Mouse (Mus musculus) B cell, adult 67 days (primary cell): Measurements from ENCODE around the gene Trnp1. TPM values are rescaled to one million over a fixed set of nuclear protein-coding genes. Genes with fewer than 3 reads are reported as not detected.

ENCODE experiments used
- total RNA-seq, 2 experiments: library from RNA; stranded (reverse); gene quantifications; 4 replicates each; pipeline ENCODE4 v1.2.4; 2023

The Trnp1 gene
- not detected for total RNA-seq

GRCm38 (mm10) chr4:133498160-133498724 is at the start of gene Trnp1:
Trnp1 (minus strand) TSS chr4:133498550.

DNA sequence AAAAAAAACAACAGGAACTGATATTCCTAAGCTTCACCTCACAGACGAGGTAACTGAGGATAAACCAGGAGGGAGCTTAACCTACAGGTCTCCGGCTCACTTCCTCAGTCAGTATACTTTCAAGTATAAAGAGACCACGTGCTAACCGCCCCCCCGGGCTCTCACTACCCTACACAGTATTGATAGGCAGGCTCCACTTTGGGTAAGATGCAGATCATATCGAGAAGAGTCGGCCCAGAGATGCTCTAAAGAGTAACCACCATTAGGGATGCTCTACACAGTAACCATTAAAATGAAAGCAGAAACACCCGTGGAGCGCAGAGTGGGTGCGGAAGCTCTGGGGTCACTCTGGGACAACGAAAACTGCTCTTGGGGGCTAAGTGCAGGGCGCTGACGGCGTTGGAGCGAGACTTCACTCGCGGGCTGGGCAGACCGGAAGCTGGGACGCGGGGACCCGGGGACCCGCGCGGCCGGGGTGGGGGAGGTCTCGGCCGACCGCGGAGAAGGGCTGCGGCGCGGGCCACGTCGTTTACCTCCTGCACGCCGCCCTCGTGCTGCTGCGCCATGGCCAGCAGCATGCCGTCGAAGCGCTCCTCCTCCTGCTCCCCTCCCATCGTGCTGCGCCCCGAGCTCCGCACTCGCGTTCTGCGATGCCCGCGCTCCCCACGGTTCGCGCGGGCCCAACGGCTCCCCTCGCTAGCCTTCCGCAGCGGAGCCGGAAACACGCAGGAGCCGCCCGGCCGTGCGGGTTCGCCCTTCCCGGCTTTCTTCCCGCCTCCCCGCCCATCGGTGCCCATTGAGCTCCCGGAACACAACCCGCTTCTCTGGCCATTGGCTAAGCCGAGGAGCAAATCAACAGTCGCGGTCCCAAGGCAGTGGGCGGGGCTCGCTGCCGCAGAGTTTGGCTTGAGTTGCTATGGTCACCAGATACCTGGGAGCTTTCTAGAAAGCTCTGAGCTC is 47.2 kb upstream of the Trnp1 start, which contains the start of gene Nudc:
Nudc (minus strand) TSS at position 725 of the 960 bp plus-strand sequence.

DNA sequence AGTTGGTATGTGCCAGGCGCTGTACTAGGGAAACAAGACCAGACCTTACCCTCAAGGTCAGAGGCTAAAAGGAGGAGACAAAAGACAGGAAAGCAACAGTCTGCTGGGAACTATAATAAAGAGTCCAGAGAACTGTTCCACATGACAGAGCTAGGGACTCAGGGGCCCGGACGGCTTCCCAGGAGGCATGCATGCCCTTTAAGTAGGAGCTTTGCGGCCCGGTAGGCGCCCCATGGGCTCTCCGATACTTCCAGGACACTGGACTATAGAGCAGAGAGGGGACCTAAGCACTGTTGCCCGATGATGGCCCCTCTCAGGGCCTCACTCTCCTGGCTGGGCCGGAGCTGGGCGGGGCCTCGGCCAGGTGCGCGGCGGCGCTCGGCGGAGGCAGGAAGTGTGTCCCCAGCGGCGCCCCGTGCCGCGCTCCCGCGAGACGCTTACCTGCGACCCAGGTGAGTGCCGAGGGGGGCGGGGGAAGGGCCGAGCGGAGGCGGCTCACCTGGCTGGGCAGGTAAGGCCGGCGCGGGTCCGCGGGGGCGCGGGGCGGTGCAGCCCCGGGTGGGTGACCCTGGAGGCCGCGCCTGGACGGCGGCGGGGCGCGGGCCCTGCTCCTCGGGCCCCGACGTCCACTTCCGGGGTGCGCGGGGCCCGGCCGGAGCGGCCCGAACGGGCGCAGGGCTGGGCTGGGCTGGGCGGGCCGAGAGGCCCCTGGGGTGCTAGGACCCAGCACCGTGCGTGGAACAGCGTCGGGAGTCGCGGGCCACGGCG is 20.4 kb upstream of the Trnp1 start, which contains the start of gene Kdf1:
Kdf1 (plus strand) TSS at position 363 of the 768 bp plus-strand sequence.

GRCm38 (mm10) chr4:133479458-133480184 is 18.7 kb downstream of the Trnp1 start, which contains the start of gene Tent5b:
Tent5b (plus strand) TSS chr4:133480132.

Other genes starting within 250 kb of the Trnp1 start
- gene Sytl1, start 235.4 kb downstream of the Trnp1 start, total RNA-seq = 1 to 10 TPM in 1 of 2 experiments, under 1 TPM in 1; 0.64 to 1.4 TPM
- 10 to 100 TPM; 42.8 to 50.6 TPM for gene Tmem222, start 220.8 kb downstream of the Trnp1 start, total RNA-seq
- 10 to 100 TPM; 43.4 to 48.8 TPM for gene Wdtc1, start 145.1 kb downstream of the Trnp1 start, total RNA-seq
- gene Slc9a1, start 128.8 kb downstream of the Trnp1 start, total RNA-seq = 10 to 100 TPM; 49.8 to 53.2 TPM
- gene Tent5b, start 18.4 kb downstream of the Trnp1 start, total RNA-seq = not detected
- gene Kdf1, start 20.4 kb upstream of the Trnp1 start, total RNA-seq = under 1 TPM in 1 of 2 experiments, not detected in 1; 0.52 TPM
- gene Nudc, start 47.4 kb upstream of the Trnp1 start, total RNA-seq = 10 to 100 TPM; 93.7 to 95.6 TPM
- not detected for gene Nr0b2, start 54.8 kb upstream of the Trnp1 start, total RNA-seq
- 10 to 100 TPM; 24.0 to 27.4 TPM for gene Gpatch3, start 76.2 kb upstream of the Trnp1 start, total RNA-seq
- gene Gpn2, start 85.8 kb upstream of the Trnp1 start, total RNA-seq = 10 to 100 TPM; 23.8 to 30.9 TPM
- 10 to 100 TPM; 56.3 to 58.1 TPM for gene Sfn, start 103.6 kb upstream of the Trnp1 start, total RNA-seq
- 100 to 1,000 TPM; 277 to 316 TPM for gene Zdhhc18, start 151.6 kb upstream of the Trnp1 start, total RNA-seq
- gene Pigv, start 174.1 kb upstream of the Trnp1 start, total RNA-seq = 10 to 100 TPM; 18.2 to 25.6 TPM